Mouse (Mus musculus): ENCODE results near the gene Eif5a.

DNA sequence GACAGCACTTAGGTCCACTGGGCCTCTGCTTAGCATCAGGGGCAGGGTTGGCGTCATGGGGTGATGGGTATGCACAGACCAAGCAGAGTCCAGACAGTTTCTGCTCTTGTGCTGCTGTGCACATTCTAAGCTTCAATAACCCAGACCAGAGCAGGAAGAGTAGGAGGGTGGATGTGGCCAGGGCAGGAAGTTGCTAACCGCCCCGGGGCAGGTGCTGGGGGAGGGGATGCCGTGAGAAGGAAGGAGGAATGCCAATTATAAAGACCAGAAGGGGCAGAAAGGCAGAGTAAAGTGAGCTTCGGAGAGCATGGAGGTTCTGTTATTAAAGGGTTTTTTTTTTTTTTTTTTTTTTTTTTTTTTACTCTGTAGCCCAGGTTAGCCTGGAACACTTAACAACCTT, 27.1 kb downstream of the Eif5a start:
- TF ChIP-seq CTCF (IDR thresholded peaks at IDR 0.05; ENCODE audit: borderline replicate concordance, control insufficient read depth, extremely low read depth, insufficient read depth, low read length, poor library complexity) (no peak), POLR2A (IDR thresholded peaks at IDR 0.05; ENCODE audit: control insufficient read depth, extremely low read depth, insufficient read depth, low read length, poor library complexity) (0 out of 2 replicates have a peak, but pooled peaks have one; percentile 9)
